Mouse (Mus musculus) liver, embryonic 14.5 days (tissue): ENCODE results near the gene Slc26a8. TPM values are rescaled to one million over a fixed set of nuclear protein-coding genes. Genes with fewer than 3 reads are reported as not detected.
A peak's percentile ranks its signal among the peaks of the same experiment; 100 is the strongest.

ENCODE experiments used
- ATAC-seq: fragments of 200-750 bp; cut with Nextera tagmentation; 2 replicates; pipeline ENCODE4 v1.8.0; 2017; ENCODE audit warnings: moderate number of reproducible peaks, mild to moderate bottlenecking, moderate library complexity; ENCODE audit not compliant: insufficient read depth
- DNase-seq, 3 experiments: peaks; one replicate each; pipeline ENCODE4 v3.0.0-alpha.2; 2012 to 2013; ENCODE audit warnings: low read depth in 3 of 3, low spot score in 3 of 3
- H3K27ac ChIP-seq: fragments of 300-500 bp; sonication (generic); 2 replicates; pipeline ENCODE4 v1.5.1; 2014; ENCODE audit warnings: moderate library complexity, mild to moderate bottlenecking, control low read depth, inconsistent platforms
- H3K27me3 ChIP-seq: fragments of 300-500 bp; sonication (generic); 2 replicates; pipeline ENCODE4 v1.6.1; 2014; ENCODE audit warnings: mild to moderate bottlenecking, low read length, moderate library complexity; ENCODE audit not compliant: control insufficient read depth, insufficient read depth
- H3K36me3 ChIP-seq: fragments of 300-500 bp; sonication (generic); replicated peaks from 2 replicates; pipeline ENCODE4 v1.6.1; 2014; ENCODE audit warnings: low read depth; ENCODE audit not compliant: control insufficient read depth, insufficient read depth
- H3K4me1 ChIP-seq, 2 experiments: fragments of 200-500 bp in 1 of 2; fragments of 300-500 bp in 1 of 2; sonication (generic) in 1 of 2; replicated peaks; 2 replicates each; pipeline ENCODE4 v1.6.1; 2012 to 2014; ENCODE audit warnings: antibody characterized with exemption in 1 of 2, inconsistent platforms in 1 of 2, low read length in 1 of 2; ENCODE audit not compliant: control insufficient read depth in 2 of 2, insufficient read depth in 2 of 2
- H3K4me2 ChIP-seq: fragments of 300-500 bp; sonication (generic); 2 replicates; pipeline ENCODE4 v1.6.1; 2014; ENCODE audit warnings: low read depth, mild to moderate bottlenecking, control low read depth, moderate library complexity
- H3K4me3 ChIP-seq, 2 experiments: fragments of 200-500 bp in 1 of 2; fragments of 300-500 bp in 1 of 2; sonication (generic) in 1 of 2; 2 replicates each; pipeline ENCODE4 v1.5.1; 2012 to 2014; ENCODE audit warnings: low read depth in 2 of 2, low read length in 2 of 2, mild to moderate bottlenecking in 2 of 2, control low read depth in 1 of 2, inconsistent platforms in 1 of 2, moderate library complexity in 1 of 2; ENCODE audit not compliant: insufficient read depth in 1 of 2
- H3K9ac ChIP-seq: fragments of 300-500 bp; sonication (generic); replicated peaks from 2 replicates; pipeline ENCODE4 v1.6.1; 2014; ENCODE audit warnings: mild to moderate bottlenecking, control low read depth, moderate library complexity
- H3K9me3 ChIP-seq: fragments of 300-500 bp; sonication (generic); 2 replicates; pipeline ENCODE4 v1.6.1; 2016; ENCODE audit warnings: low read length, mixed read lengths; ENCODE audit not compliant: control insufficient read depth
- CTCF ChIP-seq: IDR thresholded peaks from 2 replicates; pipeline ENCODE4 v1.5.1; 2016; ENCODE audit warnings: antibody characterized with exemption, low read depth, control low read depth
- EP300 ChIP-seq: IDR thresholded peaks from 2 replicates; pipeline ENCODE4 v1.6.1; 2016; ENCODE audit warnings: antibody characterized with exemption, low read depth
- WGBS: fragments of 180-500 bp; shearing (Covaris S2); extraction: QIAGEN DNeasy Blood & Tissue Kit; methylation state at CpG from one replicate; pipeline ENCODE4 v1.1.7; 2014; ENCODE audit not compliant: insufficient replicate concordance; 5-methylcytosine and 5-hydroxymethylcytosine counted together
- polyA plus RNA-seq, 2 experiments: library from polyadenylated mRNA; depleted of rRNA in 1 of 2; stranded (reverse) in 1 of 2; unstranded in 1 of 2; fragments of >200 nt; fragmentation: Nextera tagmentation in 1 of 2; extraction: Ambion mirVana in 1 of 2; gene quantifications; 2 replicates each; pipeline versions ENCODE4 v1.2.1 to v1.2.3; 2012 to 2014

Gene Slc26a8
- polyA plus RNA-seq, 2 experiments: 0.11 to 0.35 TPM

DNA sequence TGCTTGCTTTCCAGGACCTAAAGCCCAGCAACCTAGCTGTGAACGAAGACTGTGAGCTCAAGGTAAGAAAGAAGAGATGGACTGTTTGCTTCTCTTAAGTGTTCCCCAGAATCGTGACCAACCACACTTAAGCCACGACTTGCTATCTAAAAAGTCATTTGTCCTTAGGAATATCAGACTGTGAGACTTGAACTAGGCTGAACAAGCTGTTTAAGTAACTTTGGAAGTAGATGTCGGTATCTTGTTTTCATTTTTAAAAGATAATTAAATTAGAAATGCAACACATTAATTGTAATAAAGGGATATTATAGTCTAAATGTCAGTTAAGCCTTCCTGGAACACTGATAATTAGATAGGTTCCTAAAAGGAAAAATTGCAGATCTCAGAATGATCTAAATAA, 35.8 kb upstream of the Slc26a8 start, which contains the start of gene AC170998.1:
AC170998.1 (plus strand) TSS at position 301 of the 400 bp plus-strand sequence.
- H3K4me3 ChIP-seq: no peak within 1 kb of the TSS
- TF ChIP-seq CTCF (no peak), EP300 (no peak)
- H3K9ac ChIP-seq: no peak within 1 kb of the TSS
- DNase-seq: no peak
- no peak for ATAC-seq
- H3K4me2 ChIP-seq: no peak within 1 kb of the TSS
- 72% methylated on average over 4 of the region's 4 CpGs for WGBS
- H3K36me3 ChIP-seq: peaks cover 61% of the 10 kb centered on the region
- H3K4me1 ChIP-seq: no peaks in the 10 kb centered on the region
- no peaks in the 10 kb centered on the region for H3K9me3 ChIP-seq
- H3K27me3 ChIP-seq: no peaks in the 10 kb centered on the region
- no peak within 1 kb of the TSS for H3K27ac ChIP-seq

DNA sequence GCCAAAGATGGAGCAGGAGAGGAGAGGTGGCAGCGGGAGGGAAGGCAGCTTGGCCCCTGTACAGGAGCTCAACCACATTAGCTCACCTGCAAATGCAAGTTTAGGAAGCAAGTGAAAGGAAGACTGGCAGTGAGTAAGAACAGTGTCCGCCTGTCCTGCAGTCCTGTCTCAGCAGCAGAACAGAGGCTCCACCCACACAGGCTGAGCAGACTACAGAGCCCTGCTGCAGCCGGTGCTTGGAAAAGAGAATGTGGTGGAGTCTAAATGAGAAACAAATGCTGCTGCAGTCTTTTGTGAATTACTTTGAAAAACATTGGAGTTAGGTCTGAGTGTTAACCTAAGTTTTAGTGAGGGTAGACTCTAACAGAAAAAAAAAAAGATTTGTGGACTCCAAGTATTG, 27.5 kb upstream of the Slc26a8 start:
- no peak for TF ChIP-seq EP300
- TF ChIP-seq CTCF: no peak
- Histone ChIP-seq H3K36me3 (peaks cover 41% of the 10 kb centered on the region), H3K9me3 (no peaks in the 10 kb centered on the region), H3K9ac (no peak overlapping the region), H3K4me2 (no peak overlapping the region), H3K4me3 (no peak overlapping the region), H3K27ac (no peak overlapping the region), H3K27me3 (no peaks in the 10 kb centered on the region), H3K4me1 (peaks cover 0 to 2% of the 10 kb centered on the region in 2 experiments; a peak in 1 of 4 replicates)
- DNase-seq (no peak), ATAC-seq (no peak)
- 82% methylated on average over 3 of the region's 3 CpGs for WGBS

DNA sequence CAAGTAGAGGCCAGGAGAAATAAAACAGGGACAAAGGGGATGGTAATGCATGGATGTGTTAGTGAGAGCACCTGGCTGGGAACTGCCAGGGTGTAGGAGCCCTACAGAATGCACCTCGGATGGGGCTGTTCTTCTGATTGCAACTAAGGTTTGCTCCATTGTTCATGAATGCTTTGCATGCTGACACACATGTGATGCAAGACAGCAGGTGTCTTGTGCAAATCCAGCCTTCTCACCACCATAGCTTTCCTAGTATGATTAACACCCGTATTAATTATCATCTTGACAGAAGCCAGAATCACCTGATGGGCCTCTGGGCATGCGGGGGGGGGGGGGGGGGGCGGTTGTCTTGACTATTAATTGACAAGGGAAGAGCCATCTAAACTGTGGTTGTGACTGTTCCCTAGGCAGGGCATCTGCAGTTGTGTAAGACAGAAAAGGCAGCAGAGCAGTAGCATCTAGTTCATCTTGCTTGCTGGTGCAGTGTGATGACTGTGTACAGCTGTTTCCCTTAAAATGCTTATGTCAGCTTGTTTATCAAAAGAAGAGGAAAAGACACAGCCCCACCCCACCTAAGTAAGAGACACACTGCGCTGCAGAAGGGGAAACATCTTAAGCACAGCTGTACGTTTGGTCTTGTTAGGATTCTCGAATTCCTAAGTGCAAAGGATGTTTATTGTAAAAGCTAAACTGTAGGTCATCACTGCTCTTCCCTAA, 26.0 kb upstream of the Slc26a8 start:
- no peak for DNase-seq
- no peaks in the 10 kb centered on the region for H3K27me3 ChIP-seq
- no peak overlapping the region for H3K9ac ChIP-seq
- H3K4me1 ChIP-seq: peaks cover 0 to 6% of the 10 kb centered on the region in 2 experiments; a peak in 1 of 4 replicates
- no peak for TF ChIP-seq CTCF
- TF ChIP-seq EP300: no peak
- no peak for ATAC-seq
- no peak overlapping the region for H3K4me3 ChIP-seq
- H3K36me3 ChIP-seq: peaks cover 38% of the 10 kb centered on the region
- no peak overlapping the region for H3K4me2 ChIP-seq
- H3K9me3 ChIP-seq: no peaks in the 10 kb centered on the region
- H3K27ac ChIP-seq: no peak overlapping the region
- WGBS: 63% methylated on average over 6 of the region's 7 CpGs

DNA sequence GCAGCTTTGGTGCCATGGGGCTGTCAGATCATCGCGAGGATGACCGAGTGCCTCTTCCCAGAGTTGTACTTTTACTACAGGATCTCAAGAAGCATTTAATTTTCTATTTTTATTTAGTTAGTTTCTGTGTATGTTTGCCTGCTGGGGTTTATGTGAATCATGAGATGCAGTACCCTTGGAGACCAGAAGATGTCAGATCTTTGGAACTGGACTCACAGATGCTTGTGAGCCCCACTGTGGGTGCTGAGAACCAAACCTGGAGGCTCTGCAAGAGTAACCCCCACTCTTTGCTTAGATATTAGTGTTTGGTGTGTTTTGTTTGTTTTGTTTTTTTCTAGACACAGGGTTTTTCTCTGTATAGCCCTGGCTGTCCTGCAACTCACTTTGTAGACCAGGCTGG, 24.0 kb upstream of the Slc26a8 start:
- no peak for ATAC-seq

DNA sequence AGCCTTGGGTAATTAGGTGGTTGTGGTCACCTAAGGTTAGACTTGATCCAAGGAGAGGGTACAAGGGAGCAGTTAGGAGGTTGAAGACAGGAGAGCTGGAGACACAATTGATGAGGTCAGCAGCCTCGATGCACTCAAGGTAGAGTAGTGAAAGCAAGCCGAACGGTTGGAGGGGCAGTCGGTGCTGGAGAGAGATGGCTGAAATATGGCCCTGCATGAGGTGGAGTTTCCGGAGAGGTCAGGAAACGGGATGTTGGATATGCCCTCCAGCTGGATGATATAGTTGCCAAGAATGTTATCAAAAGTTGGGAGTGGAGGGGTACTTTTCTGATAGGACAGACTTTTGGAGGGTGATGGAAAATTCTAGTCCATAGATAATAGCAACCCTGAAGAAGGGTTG, 22.3 kb upstream of the Slc26a8 start:
- Histone ChIP-seq H3K4me3 (no peak overlapping the region), H3K27ac (no peak overlapping the region), H3K36me3 (peaks cover 26% of the 10 kb centered on the region), H3K9me3 (no peaks in the 10 kb centered on the region), H3K4me1 (peaks cover 0 to 16% of the 10 kb centered on the region in 2 experiments; a peak in 2 of 4 replicates), H3K27me3 (no peaks in the 10 kb centered on the region), H3K4me2 (no peak overlapping the region), H3K9ac (no peak overlapping the region)
- DNase-seq: no peak
- no peak for TF ChIP-seq EP300
- TF ChIP-seq CTCF: no peak
- WGBS: 76% methylated on average over 6 of the region's 6 CpGs
- no peak for ATAC-seq

More for the DNA sequence above, 24.0 kb upstream of the Slc26a8 start:
- H3K4me3 ChIP-seq: no peak overlapping the region
- peaks cover 30% of the 10 kb centered on the region for H3K36me3 ChIP-seq
- 94% methylated on average over 3 of the region's 3 CpGs for WGBS
- no peak overlapping the region for H3K4me2 ChIP-seq
- H3K4me1 ChIP-seq: peaks cover 0 to 15% of the 10 kb centered on the region in 2 experiments; a peak in 2 of 4 replicates
- no peak overlapping the region for H3K9ac ChIP-seq
- H3K27ac ChIP-seq: no peak overlapping the region
- no peak for DNase-seq
- no peaks in the 10 kb centered on the region for H3K27me3 ChIP-seq
- no peaks in the 10 kb centered on the region for H3K9me3 ChIP-seq
- TF ChIP-seq EP300 (no peak), CTCF (peak; percentile 14)
